Mouse (Mus musculus) forebrain, embryonic 13.5 days (tissue): ENCODE measurements at regions not wholly inside any gene's neighbourhood (a gene's known extent, or its start where the extent isn't known, plus 50 kb on each side); places are given as distances from the start of the nearest gene placed in this dataset.

Experiments
- ATAC-seq: fragments of 200-750 bp; cut with Nextera tagmentation; 2 replicates; pipeline ENCODE4 v1.8.0; 2017
- H3K27ac ChIP-seq: fragments of 300-500 bp; sonication (generic); 2 replicates; pipeline ENCODE4 v1.5.1; 2015; ENCODE audit warnings: inconsistent platforms, mild to moderate bottlenecking, moderate library complexity
- H3K27me3 ChIP-seq: fragments of 300-500 bp; sonication (generic); 2 replicates; pipeline ENCODE4 v1.6.1; 2015; ENCODE audit warnings: mild to moderate bottlenecking, inconsistent platforms
- H3K36me3 ChIP-seq: fragments of 300-500 bp; sonication (generic); 2 replicates; pipeline ENCODE4 v1.6.1; 2015; ENCODE audit warnings: mild to moderate bottlenecking, inconsistent platforms; ENCODE audit not compliant: poor library complexity, severe bottlenecking
- H3K4me1 ChIP-seq: fragments of 300-500 bp; sonication (generic); 2 replicates; pipeline ENCODE4 v1.6.1; 2015; ENCODE audit warnings: inconsistent platforms
- H3K4me2 ChIP-seq: fragments of 300-500 bp; sonication (generic); 2 replicates; pipeline ENCODE4 v1.6.1; 2015; ENCODE audit warnings: inconsistent platforms, mild to moderate bottlenecking, moderate library complexity
- H3K4me3 ChIP-seq: fragments of 300-500 bp; sonication (generic); 2 replicates; pipeline ENCODE4 v1.5.1; 2015; ENCODE audit warnings: mild to moderate bottlenecking, inconsistent platforms
- H3K9ac ChIP-seq: fragments of 300-500 bp; sonication (generic); 2 replicates; pipeline ENCODE4 v1.6.1; 2015; ENCODE audit warnings: mild to moderate bottlenecking, inconsistent platforms
- H3K9me3 ChIP-seq: fragments of 300-500 bp; sonication (generic); replicated peaks from 2 replicates; pipeline ENCODE4 v1.6.1; 2016; ENCODE audit warnings: inconsistent platforms
- WGBS: fragments of 180-500 bp; shearing (Covaris S2); methylation state at CpG from one replicate; pipeline ENCODE4 v1.1.7; 2015; 5-methylcytosine and 5-hydroxymethylcytosine counted together

DNA sequence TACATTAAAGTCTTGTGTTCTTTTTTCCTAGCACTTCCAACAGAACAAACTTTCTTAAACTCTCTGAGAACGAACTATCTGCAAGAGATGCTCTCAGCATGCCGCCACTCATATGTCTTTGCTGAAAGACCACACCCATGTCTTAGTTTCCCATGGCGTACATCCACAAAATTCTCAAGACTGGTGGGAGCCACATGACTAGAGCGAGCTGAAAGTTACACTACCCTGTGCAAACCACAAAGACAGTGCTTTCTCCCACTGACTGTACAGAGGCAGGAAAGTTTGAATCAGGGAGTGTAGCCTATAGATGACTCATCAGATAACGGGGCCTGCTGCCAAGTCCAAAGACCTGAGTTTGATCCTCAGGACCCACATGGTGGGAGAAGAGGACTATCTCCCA, 554.5 kb upstream of the Cdh11 start:
- no peak for ATAC-seq
- no peaks in the 10 kb centered on the region for H3K36me3 ChIP-seq
- no peaks in the 10 kb centered on the region for H3K4me1 ChIP-seq
- H3K9me3 ChIP-seq: no peaks in the 10 kb centered on the region
- no peak overlapping the region for H3K9ac ChIP-seq
- no peaks in the 10 kb centered on the region for H3K27me3 ChIP-seq
- no peak overlapping the region for H3K4me3 ChIP-seq
- WGBS: 92% methylated on average over 5 of the region's 5 CpGs
- no peak overlapping the region for H3K27ac ChIP-seq
- H3K4me2 ChIP-seq: no peak overlapping the region

DNA sequence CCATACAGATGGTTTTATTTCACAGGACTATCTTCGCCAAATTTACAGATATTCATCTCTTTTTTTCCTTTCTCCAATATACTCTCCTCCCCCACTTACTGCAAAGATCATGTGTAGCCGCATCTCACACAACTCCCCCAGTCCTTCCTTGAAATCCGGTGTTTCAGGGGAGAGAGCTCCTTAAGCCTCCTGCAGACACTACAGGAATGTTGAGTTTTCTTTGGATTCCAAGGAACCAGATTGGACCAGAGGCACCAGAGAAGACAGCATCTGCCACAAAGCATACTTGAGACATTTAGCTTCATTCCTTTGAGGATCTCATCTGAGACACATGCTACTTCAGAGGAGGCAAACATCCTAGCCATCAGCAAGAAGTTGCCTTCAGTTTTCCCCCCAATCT, 558.4 kb upstream of the Cdh11 start:
- Histone ChIP-seq H3K36me3 (no peaks in the 10 kb centered on the region), H3K4me3 (no peak overlapping the region), H3K27me3 (no peaks in the 10 kb centered on the region), H3K9me3 (no peaks in the 10 kb centered on the region), H3K4me1 (no peaks in the 10 kb centered on the region), H3K9ac (no peak overlapping the region), H3K4me2 (no peak overlapping the region), H3K27ac (no peak overlapping the region)
- WGBS: 89% methylated on average over 3 of the region's 3 CpGs
- ATAC-seq: no peak

DNA sequence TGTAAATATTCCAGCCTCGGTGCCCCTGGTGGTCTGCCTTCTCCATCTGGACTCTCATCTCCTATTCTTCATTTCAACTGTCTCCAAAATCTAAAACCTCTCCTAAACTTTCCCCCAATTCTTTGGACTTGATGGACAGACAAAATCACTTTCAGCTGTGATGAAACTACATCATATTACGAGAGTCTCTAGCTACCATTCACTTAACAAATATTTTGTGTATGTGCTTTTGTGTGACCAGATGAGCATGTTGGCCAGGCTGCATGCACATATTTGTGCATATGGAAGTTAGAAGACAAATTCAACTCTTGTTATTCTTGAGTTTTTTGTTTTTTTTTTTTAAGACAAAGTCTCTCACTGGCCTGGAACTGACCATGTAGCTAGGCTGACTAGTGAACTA, 559.4 kb upstream of the Cdh11 start:
- Histone ChIP-seq H3K27me3 (no peaks in the 10 kb centered on the region), H3K36me3 (no peaks in the 10 kb centered on the region), H3K9me3 (no peaks in the 10 kb centered on the region), H3K4me2 (no peak overlapping the region), H3K4me1 (no peaks in the 10 kb centered on the region), H3K4me3 (no peak overlapping the region), H3K27ac (no peak overlapping the region), H3K9ac (no peak overlapping the region)
- WGBS: 90% methylated on average over 2 of the region's 2 CpGs
- no peak for ATAC-seq

DNA sequence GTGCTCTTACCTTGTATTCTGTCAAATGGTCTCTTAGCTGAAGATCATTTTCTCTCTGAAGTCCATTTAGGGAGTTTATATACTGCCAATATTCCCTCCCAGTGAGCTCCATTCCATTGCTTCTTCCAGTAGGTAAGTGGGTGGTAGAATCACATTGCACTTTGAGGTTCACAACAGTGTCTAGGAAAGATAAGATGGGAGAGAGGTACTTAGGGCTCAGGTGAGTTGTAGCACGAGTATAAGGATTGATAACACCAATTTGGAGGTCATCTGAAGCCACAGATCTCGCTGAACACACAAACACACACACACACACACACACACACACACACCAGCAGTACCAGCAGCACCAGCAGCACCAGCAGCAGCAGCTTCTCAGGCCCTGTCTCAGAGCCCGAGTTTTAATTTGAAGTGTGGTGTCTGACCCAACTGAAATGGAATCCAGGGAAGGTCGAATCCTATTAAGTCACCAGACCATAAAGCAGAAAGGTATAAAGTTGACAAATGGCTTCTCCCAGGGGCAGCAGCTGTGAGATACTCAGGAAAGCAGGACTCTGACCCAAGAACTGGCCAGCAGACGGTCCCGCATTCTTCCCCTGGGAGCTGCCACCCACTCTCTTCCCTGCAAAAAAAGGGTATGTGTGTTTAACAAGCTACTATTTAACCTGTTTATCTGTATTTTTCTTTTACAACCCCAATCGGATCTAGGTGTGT, 561.9 kb upstream of the Cdh11 start:
- WGBS: 69% methylated on average over 7 of the region's 7 CpGs
- Histone ChIP-seq H3K27me3 (no peaks in the 10 kb centered on the region), H3K4me1 (no peaks in the 10 kb centered on the region), H3K4me3 (no peak overlapping the region), H3K9me3 (no peaks in the 10 kb centered on the region), H3K9ac (no peak overlapping the region), H3K36me3 (no peaks in the 10 kb centered on the region), H3K4me2 (no peak overlapping the region), H3K27ac (no peak overlapping the region)
- ATAC-seq: no peak

DNA sequence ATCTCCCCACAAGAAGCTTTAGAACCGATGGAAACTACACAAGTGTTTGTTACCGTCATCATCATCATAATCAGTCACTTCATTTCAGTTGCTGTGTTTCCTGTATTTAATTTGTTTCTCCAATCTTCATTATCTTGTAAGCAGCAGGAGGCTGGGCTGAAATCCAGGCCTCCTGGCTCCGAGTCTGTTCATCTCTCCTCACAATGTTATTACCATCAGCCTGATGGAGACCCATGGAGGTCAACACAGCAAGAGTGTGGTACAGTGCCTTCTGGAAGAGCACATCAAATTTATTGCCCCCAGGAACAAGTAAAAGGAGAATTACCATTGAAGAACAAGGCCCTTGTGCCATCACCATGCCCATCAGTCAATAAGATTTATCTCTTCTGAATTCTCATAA, 576.3 kb upstream of the Cdh11 start:
- no peak overlapping the region for H3K27ac ChIP-seq
- 71% methylated on average over 3 of the region's 3 CpGs for WGBS
- ATAC-seq: no peak
- H3K36me3 ChIP-seq: no peaks in the 10 kb centered on the region
- H3K9ac ChIP-seq: no peak overlapping the region
- no peak overlapping the region for H3K4me3 ChIP-seq
- no peaks in the 10 kb centered on the region for H3K4me1 ChIP-seq
- no peak overlapping the region for H3K4me2 ChIP-seq
- no peaks in the 10 kb centered on the region for H3K9me3 ChIP-seq
- H3K27me3 ChIP-seq: no peaks in the 10 kb centered on the region

DNA sequence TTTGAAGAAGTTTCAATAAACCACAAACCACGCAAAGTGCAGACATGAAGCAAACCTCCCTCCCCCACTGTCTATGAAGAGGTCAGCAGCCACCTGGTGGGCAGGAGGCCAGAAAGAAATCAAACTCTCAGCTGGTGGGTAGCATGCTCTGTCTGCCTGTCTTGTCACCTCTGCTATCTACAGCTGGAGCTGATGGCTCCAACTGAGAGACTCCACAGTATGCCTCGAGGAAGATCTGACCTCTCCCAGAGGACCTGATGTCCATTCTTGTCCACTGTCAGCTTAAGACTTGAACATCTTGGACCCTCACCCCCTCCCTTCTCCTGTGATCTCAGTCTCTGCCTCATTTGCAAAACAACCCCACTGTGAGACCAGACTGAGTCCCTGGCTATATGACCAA, 585.0 kb upstream of the Cdh11 start:
- 67% methylated on average over 2 of the region's 2 CpGs for WGBS
- no peaks in the 10 kb centered on the region for H3K9me3 ChIP-seq
- no peaks in the 10 kb centered on the region for H3K27me3 ChIP-seq
- no peak overlapping the region for H3K4me2 ChIP-seq
- H3K27ac ChIP-seq: no peak overlapping the region
- no peaks in the 10 kb centered on the region for H3K36me3 ChIP-seq
- H3K4me1 ChIP-seq: no peaks in the 10 kb centered on the region
- H3K9ac ChIP-seq: no peak overlapping the region
- no peak overlapping the region for H3K4me3 ChIP-seq
- no peak for ATAC-seq

DNA sequence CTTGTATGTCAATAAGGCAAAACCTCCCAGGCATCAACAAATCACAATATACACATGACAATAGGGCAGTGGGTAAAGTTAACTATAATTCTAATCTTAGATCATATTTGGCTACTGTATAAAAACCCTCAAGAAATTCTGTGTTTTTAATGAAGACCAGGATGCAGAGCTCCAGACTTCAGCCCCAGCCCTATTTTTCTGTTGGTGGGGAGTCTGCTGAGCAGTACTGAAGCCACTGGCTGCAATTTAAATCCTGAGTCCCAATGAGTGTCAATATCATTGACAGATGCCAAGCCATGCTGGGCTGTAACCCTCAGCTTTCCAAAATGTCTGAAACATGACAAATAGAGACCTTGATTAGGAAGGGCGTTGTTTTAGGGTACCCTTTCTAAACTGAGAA, 587.6 kb upstream of the Cdh11 start:
- WGBS: 78% methylated on average over 1 of the region's 1 CpGs
- Histone ChIP-seq H3K4me1 (no peaks in the 10 kb centered on the region), H3K9ac (no peak overlapping the region), H3K27me3 (no peaks in the 10 kb centered on the region), H3K27ac (no peak overlapping the region), H3K36me3 (no peaks in the 10 kb centered on the region), H3K4me2 (no peak overlapping the region), H3K9me3 (no peaks in the 10 kb centered on the region), H3K4me3 (no peak overlapping the region)
- ATAC-seq: no peak

DNA sequence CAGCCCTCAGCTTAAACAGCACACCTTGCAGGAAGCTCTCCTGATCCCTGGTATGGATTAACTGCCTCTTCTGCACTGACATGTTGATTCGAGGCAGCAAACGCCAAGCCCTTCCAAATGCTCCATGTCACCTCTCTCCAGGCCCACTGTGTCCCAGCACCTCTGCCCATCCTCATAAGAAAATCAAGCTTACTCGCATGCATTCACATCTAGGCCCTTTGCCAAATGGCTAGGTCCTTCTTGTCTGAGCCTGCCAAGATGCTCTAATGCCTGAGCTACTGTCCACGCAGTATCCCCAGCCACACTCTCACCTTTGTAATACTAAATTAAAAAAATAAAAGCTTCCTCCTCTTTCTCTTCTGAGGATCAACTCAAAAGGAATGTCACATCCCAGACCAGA, 588.7 kb upstream of the Cdh11 start:
- Histone ChIP-seq H3K27me3 (no peaks in the 10 kb centered on the region), H3K4me3 (no peak overlapping the region), H3K36me3 (no peaks in the 10 kb centered on the region), H3K4me1 (no peaks in the 10 kb centered on the region), H3K9ac (no peak overlapping the region), H3K27ac (no peak overlapping the region), H3K9me3 (no peaks in the 10 kb centered on the region), H3K4me2 (no peak overlapping the region)
- ATAC-seq: no peak
- 76% methylated on average over 4 of the region's 4 CpGs for WGBS

DNA sequence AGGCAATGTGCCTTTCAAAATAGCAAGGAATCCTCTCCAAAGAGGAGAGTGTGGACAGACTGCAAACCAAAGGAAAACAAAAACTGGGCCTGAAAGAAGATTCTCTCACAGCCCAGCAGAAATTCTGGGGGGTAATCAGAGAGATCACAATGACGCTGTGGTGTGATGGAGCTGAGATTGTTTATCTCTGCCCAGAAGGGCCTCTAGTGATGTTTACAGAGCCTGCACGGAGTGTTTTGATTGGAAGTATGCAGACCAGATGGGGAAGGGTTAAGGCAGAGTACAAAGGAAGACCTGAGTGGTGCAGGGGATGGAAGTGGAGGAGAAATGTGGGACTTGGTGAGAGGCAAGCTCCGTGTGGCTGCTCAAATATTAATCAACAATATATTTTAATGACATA, 593.1 kb upstream of the Cdh11 start:
- ATAC-seq: no peak
- Histone ChIP-seq H3K4me2 (no peak overlapping the region), H3K9me3 (no peaks in the 10 kb centered on the region), H3K4me3 (no peak overlapping the region), H3K27ac (no peak overlapping the region), H3K9ac (no peak overlapping the region), H3K4me1 (no peaks in the 10 kb centered on the region), H3K27me3 (no peaks in the 10 kb centered on the region), H3K36me3 (no peaks in the 10 kb centered on the region)
- 65% methylated on average over 3 of the region's 3 CpGs for WGBS

DNA sequence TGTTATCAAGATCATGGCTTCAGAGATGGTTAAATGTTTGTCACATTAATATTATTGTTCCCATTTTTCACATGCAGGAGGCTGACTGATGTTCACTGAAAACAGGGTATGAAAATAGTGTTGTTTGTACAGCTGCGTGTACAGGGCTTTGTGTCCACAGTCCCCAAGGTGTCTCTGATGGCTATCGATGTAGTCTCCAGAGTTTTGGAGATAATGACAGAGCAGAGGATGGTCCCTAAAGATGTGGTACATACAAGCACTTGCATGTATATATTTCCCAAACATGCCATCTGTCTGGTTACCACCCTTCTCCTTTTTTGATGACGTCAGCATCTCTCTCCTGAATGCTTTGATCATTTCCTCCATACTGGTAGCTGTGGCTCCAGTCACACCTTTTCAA, 596.1 kb upstream of the Cdh11 start:
- H3K36me3 ChIP-seq: no peaks in the 10 kb centered on the region
- WGBS: 92% methylated on average over 3 of the region's 3 CpGs
- no peak overlapping the region for H3K4me3 ChIP-seq
- no peaks in the 10 kb centered on the region for H3K27me3 ChIP-seq
- no peak overlapping the region for H3K9ac ChIP-seq
- H3K4me1 ChIP-seq: no peaks in the 10 kb centered on the region
- H3K4me2 ChIP-seq: no peak overlapping the region
- H3K9me3 ChIP-seq: no peaks in the 10 kb centered on the region
- ATAC-seq: no peak
- H3K27ac ChIP-seq: no peak overlapping the region

DNA sequence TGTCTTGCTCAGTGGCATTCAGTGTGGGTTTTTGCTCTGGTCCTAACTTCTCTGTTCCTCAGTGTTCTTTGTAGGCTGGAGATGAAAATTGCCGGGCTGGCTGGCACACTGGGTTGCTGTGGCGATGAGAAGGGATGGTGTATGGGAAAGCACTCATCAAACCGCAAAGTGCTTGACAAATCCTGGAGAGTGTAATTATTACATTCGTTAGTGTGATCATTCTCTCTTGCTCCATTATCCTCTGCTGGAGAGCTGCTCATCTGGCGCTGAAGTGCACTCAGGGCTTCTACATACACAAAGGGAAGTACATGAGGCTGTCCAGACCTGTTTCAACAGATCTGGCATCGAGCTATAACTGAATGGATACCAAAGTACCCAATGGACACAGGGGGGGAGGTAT, 605.9 kb upstream of the Cdh11 start:
- Histone ChIP-seq H3K9me3 (no peaks in the 10 kb centered on the region), H3K27me3 (no peaks in the 10 kb centered on the region), H3K4me2 (no peak overlapping the region), H3K4me1 (peaks cover 15% of the 10 kb centered on the region), H3K27ac (no peak overlapping the region), H3K9ac (no peak overlapping the region), H3K36me3 (no peaks in the 10 kb centered on the region), H3K4me3 (no peak overlapping the region)
- peak; percentile 51; the same call in 1 of the 2 replicates for ATAC-seq
- 44% methylated on average over 6 of the region's 6 CpGs for WGBS

DNA sequence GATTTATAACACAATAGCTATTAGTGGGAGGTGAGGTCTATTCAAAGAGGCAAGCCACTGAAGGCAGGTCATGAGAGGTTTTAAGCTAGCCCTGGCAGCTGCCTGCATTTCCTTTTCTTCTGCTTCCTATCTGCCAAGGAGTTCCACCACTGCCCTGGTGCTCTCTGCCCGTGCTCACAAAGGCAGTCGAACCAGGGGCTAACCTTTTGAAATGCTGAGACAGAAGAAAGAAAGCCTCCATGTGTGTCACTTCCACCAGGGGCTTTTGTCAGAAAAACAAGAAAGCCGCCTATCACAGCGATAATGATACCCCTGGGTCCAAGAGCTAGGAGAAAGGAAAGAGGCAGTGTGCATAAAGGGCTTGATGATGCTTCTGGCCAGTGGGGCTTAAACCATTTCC, 609.9 kb upstream of the Cdh11 start:
- H3K36me3 ChIP-seq: no peaks in the 10 kb centered on the region
- ATAC-seq: 0 out of 2 replicates have a peak, but pooled peaks have one; percentile 38
- no peaks in the 10 kb centered on the region for H3K27me3 ChIP-seq
- H3K4me3 ChIP-seq: no peak overlapping the region
- WGBS: 2% methylated on average over 4 of the region's 4 CpGs
- no peak overlapping the region for H3K27ac ChIP-seq
- H3K4me2 ChIP-seq: no peak overlapping the region
- peaks cover 15% of the 10 kb centered on the region for H3K4me1 ChIP-seq
- H3K9me3 ChIP-seq: no peaks in the 10 kb centered on the region
- H3K9ac ChIP-seq: no peak overlapping the region

DNA sequence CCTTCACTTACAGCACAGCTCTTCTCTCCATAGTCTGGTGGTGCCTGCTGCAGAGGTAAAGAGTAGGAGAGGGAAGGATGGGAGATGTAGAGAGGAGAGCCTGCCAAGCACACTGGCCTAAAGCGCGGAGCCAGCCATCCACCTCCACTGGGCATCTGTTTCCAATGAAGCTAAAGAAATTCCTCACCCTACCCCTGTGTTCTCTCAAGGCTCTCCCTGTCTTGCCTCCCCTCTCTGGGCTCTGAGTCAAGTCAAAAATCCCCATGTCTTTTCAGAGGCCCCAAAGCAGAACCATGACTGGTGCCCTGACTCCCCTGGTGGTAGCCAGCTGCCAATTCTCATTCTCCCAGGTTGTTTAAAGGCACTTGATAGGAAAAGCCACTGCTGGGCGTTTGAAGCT, 612.7 kb upstream of the Cdh11 start:
- Histone ChIP-seq H3K4me2 (no peak overlapping the region), H3K27ac (no peak overlapping the region), H3K4me3 (no peak overlapping the region), H3K9me3 (no peaks in the 10 kb centered on the region; the same call in 1 of the 2 replicates), H3K36me3 (no peaks in the 10 kb centered on the region), H3K9ac (no peak overlapping the region), H3K27me3 (no peaks in the 10 kb centered on the region), H3K4me1 (peaks cover 11% of the 10 kb centered on the region)
- ATAC-seq: no peak
- WGBS: 84% methylated on average over 3 of the region's 3 CpGs
